Mouse (Mus musculus): ENCODE results near the gene Abhd2.

- TF ChIP-seq CTCF (IDR thresholded peaks at IDR 0.05; ENCODE audit: low read depth): no peak
- no peak for TF ChIP-seq EP300 (IDR thresholded peaks at IDR 0.05; ENCODE audit: low read depth)
Observed at GRCm38 (mm10) chr7:79387140-79387539, 114.1 kb downstream of the Abhd2 start.

Data from liver, postnatal 0 days (tissue).